Mouse (Mus musculus): ENCODE data around the gene Clec2g.
"Not testable (repeated sequence)": the region's sequence is repeated elsewhere in the genome, so short reads cannot be mapped to it uniquely, and the experiment has no call there.

Clec2g gene

DNA sequence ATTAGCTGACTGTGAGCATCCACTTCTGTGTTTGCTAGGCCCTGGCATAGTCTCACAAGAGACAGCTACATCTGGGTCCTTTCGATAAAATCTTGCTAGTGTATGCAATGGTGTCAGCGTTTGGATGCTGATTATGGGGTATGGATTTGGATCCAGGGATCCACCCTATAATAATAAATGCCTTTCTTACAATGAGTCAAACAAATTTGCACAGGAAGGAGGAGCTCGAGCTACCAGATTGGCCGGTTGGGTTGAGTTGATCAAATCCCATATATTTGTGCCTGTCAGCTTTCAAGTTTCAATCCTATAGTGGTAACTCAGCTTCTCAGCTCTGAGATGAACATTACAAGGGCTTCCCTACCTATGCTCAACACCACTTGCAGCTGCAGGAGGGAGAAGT lies at the start of gene Clec2g:
Gene Clec2g (plus strand): TSS at position 301 of the 400 bp plus-strand sequence.
- DNase-seq (ENCODE audit: low spot score in 2 of 2): not testable (repeated sequence)

GRCm38 (mm10) chr6:128887091-128887790 lies 46.9 kb upstream of the Clec2g start, which contains the start of gene Clec2i:
Gene Clec2i (plus strand): TSS chr6:128887588.
- DNase-seq (ENCODE audit: low spot score in 2 of 2): peak; percentile 31 to 41

DNA sequence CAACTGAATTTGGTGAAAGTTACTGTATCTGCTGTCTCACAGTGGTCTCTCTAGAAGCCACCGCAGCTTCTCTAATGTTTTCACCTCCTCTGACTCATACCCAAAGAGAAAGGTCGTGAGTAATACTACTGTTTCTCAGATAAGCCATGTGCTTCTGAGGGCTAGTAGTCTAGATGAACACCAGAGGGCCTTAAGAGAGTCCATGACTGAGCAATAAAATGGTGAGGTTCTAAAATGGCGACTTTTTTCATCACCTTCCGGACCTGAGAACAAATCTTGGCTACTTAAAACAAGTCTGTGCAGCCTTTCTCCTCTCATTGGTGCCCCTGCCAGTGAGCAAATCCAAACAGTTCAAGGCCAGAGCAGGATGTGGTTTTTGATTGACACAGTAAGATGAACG lies 45.3 kb upstream of the Clec2g start:
- no peak for DNase-seq (ENCODE audit: low spot score in 2 of 2)

DNA sequence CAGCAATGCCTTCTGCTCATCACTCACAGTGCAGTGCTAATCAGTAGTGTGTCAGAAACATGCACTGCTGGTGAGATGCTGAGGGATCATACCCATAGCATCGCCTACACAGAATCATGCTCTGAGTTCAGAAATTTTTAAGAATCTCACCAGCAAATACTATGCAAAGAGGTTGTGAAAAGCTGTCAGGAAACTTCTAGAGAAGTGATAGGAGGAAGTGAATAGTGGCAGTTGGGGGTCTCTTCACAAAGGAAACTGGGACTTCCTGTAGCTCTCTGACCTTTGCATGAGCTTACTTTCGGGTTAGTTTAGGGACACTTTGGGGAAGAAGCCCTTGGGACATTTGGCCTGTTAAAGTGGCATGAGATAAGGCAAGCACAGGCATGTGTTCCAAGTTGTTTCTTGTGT lies 43.2 kb upstream of the Clec2g start, which contains the start of gene BC035044:
Gene BC035044 (minus strand): TSS at position 179 of the 408 bp plus-strand sequence.
- DNase-seq (ENCODE audit: low spot score in 2 of 2): no peak

GRCm38 (mm10) chr6:128895404-128896001 lies 38.7 kb upstream of the Clec2g start:
- DNase-seq (ENCODE audit: low spot score in 2 of 2): no peak

GRCm38 (mm10) chr6:128900044-128900443 lies 34.1 kb upstream of the Clec2g start:
- no peak for DNase-seq (ENCODE audit: low spot score in 2 of 2)

DNA sequence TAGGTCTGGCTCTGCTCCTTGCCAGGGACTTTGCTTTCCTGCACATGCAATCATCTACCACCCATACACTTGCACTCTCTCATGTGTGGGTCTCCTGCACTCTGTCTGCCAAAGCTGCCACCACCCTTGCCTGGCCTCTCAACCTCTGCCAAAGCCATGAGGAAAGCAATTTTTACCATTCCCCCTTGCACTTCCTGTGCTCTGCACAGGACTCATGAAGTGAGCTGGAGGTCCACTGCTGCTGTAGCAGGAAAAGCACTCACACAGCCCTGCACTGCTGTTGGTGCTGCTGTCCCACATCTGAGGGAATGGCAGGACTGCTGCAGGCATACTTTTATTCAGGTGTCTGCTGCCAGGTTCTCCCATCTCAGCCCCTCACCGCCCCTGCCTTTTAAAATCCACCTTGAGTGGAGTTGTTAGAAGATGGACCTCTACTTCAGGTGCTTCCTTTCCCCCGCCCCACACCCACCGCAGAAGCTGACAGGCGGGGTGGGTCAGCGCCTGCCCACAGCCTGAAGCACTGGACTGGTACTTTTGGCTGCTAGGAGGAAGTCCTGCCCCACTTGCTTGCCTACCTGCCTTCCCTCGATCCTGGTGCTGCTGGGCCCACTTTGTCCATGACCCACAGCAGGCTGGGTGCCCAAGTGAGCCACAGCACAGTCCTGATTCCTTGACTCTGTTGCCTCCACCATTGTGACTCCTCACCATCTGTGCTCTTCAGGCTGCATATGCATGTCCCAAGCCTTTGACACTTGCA lies 33.2 kb upstream of the Clec2g start:
- DNase-seq (ENCODE audit: low spot score in 2 of 2): not testable (repeated sequence)

DNA sequence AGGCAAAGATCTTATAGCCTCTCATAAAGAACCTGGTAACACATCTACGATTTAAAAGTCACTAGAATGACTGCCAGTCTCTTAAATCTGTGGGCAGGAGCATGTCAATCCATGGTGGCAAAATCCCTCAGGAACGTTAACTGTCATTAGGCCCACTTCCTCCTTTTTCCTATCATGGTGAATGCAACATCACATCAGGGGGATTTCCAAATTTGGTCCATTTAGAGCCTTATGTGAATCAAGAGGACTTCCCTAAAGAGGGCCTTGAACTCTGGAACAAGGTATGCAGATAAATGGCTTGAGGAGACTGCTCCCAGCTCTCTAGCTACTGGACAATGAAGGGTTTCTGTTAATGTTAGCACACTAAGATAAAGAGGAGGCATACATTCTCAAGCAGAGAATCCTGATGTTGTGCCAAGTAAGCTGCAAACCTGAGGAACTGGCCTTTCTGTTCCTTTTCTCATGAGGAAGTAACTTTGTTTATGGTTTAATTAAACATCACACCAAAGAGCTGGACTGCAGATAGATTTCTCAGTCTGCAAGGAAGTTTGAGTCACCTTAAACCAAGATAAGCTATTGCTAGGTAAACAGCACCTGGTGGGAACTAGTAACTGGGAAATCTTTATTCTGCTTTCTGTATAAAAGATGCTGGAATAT lies 20.5 kb upstream of the Clec2g start:
- no peak for DNase-seq (ENCODE audit: low spot score in 2 of 2)

DNA sequence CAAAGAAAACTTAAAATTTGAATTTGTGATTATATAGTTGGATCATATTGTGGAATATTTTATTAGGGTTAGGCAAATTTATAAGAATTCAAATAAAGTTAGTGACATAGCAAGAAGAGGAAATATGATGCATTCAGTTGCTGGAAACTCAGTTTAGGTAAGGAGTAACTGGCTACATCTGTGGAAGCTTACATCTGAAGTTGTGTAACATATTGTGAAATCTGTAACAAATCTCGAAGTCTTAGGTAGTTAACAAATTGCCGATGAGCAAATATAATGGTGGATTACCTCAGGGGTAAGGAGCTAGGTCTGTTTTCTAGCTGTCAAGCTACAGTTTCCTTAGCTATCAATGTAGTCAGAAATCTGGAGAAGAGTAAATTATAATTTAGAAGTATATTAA lies 16.9 kb upstream of the Clec2g start:
- no peak for DNase-seq (ENCODE audit: low spot score in 2 of 2)

- DNase-seq (ENCODE audit: low spot score in 2 of 2): no peak
These were observed 1.1 kb upstream of the Clec2g start for GRCm38 (mm10) chr6:128933050-128933449.

- not testable (repeated sequence) for DNase-seq (ENCODE audit: low spot score in 2 of 2)
These were observed 1.9 kb downstream of the Clec2g start for GRCm38 (mm10) chr6:128935889-128936665.

DNA sequence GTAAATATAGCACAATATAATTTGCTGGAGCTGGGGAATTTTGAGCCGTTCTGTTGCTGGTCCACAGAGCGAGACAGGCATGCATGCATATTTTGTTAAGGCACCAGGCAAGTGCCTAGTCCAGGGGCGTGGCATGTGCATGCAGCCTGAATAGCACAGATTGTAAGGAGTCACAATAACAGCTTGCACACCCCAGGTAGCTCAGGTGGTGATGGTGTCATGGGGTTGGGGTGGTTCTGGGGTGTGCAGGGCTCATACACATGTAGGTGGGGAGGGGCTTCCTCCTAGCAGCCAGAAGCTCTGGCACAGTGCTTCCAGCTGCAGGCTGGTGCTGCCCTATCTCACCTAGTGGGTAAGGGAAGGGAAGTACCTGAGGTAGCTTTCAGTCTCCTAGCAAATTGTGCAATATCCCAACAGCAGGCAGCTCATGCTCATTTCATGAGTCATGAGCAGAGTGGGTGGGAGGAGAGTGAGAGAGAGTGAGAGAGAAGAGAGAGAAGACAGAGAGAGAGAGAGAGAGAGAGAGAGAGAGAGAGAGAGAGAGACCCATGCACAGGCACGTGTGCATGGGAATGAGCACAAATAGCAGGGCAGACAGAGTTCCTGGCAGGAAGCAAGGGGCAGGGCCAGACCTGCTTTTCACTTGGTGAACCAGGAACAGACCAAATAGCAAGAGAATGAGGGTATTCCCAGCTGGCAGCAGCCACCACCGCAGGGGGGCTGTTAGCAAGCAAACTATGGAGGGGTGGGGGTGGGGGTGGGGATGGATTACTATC lies 7.7 kb downstream of the Clec2g start:
- DNase-seq (ENCODE audit: low spot score in 2 of 2): no peak

GRCm38 (mm10) chr6:128945564-128945963 lies 11.4 kb downstream of the Clec2g start:
- no peak for DNase-seq (ENCODE audit: low spot score in 2 of 2)

DNA sequence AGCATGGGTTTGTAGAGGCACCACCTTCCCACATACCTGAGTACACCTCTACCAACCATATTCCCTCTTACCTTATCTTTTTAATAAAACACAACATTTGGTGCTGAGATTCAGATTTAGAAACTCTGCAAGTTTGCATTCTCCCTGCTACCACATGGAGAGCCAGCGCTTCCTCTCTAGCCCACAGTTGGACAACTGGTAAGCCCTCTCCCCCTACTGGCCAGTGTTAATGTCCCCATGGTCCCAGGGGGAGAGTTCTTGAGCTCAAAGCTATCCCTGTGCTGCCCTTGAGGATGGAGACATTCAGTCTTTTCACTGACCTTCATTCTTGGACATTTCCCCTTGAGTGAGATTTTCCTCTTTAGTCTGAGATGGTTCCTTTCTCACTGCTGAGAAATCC lies 26.9 kb downstream of the Clec2g start:
- DNase-seq (ENCODE audit: low spot score in 2 of 2): no peak

GRCm38 (mm10) chr6:128962108-128962507 lies 27.9 kb downstream of the Clec2g start:
- DNase-seq (ENCODE audit: low spot score in 2 of 2): not testable (repeated sequence)

DNA sequence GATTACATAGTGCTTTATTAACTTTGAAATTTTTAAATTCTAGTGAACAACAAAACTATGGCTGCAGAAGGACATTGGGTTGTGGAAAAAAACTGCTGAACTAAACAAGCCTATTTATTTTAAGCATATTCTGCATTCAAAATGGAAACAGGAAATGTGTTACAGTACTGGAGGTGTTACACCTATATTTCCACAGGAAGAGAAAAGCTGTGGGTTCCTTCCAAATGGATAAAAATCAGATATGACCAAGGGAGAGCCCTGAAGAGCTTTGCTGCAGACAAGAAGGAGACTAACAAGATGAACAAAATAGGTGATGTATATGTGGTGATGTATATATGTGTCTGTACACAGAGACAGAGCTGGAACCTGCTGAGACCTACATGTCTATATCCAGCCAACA lies 30.3 kb downstream of the Clec2g start:
- DNase-seq (ENCODE audit: low spot score in 2 of 2): no peak

GRCm38 (mm10) chr6:128968463-128968862 lies 34.3 kb downstream of the Clec2g start:
- DNase-seq (ENCODE audit: low spot score in 2 of 2): no peak

DNA sequence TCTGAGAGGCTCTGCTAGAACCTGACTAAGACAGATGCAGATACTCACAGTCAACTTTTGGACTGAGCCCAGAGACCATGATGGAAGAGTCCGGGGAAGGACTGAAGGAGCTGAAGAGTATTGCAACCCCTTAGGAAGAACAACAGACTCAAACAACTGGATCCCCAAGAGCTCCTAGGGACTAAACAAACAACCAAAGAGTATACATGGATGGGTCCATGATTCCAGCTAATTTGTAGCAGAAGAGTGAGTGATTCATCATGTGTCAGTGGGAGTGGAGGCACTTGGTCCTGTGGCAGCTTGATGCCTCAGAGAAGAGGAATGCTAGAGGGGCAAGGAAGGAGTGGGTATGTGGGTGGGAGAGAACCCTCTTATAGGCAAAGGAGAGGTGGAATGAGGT lies 35.6 kb downstream of the Clec2g start:
- no peak for DNase-seq (ENCODE audit: low spot score in 2 of 2)

- DNase-seq (ENCODE audit: low spot score in 2 of 2): not testable (repeated sequence)
These were observed 36.6 kb downstream of the Clec2g start for GRCm38 (mm10) chr6:128970508-128971393.

Measured in frontal cortex, postnatal 36 days (tissue).